Mouse (Mus musculus) bone marrow, adult 2 months (tissue): ENCODE results near the gene Hnrnpab.

Experiments used
- CTCF ChIP-seq: fragments of 200-500 bp; IDR thresholded peaks from 2 replicates; pipeline ENCODE4 v1.5.1; 2011; ENCODE audit warnings: low read length, control low read depth; ENCODE audit not compliant: control insufficient read depth, insufficient read depth
- POLR2A ChIP-seq: fragments of 200-500 bp; IDR thresholded peaks from 2 replicates; pipeline ENCODE4 v1.6.1; 2011; ENCODE audit warnings: low read depth, mild to moderate bottlenecking, control low read depth, low read length, borderline replicate concordance; ENCODE audit not compliant: control insufficient read depth

DNA sequence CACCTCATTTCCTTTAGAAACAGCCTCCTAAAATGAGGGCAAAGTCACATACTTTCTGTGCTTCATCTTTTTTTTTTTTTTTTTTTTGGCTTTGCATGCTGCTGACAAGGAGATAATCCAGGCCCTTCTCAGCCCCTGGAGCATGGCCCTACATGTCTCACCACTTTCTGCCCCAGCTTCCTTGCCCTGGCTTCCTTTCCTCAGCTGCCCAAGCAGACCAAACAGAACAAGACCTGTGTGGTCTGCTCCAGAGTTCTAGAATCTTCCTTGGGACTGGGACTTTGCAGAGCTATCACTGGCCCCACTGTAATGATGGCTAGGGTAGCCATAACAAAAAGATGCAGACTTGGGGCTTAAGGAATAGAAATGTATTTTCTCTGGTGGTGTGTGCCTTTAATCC, 16.6 kb downstream of the Hnrnpab start:
- no peak for TF ChIP-seq CTCF
- no peak for TF ChIP-seq POLR2A
